Mouse (Mus musculus) urinary bladder, adult 18-20 months (tissue): ENCODE measurements around the gene Myog.

ENCODE experiments used
- DNase-seq, 2 experiments: peaks; one replicate each; pipeline ENCODE4 v3.0.0; 2022; ENCODE audit warnings: low spot score in 2 of 2, mixed read lengths in 2 of 2

The Myog gene

GRCm38 (mm10) chr1:134283108-134283507, 6.7 kb upstream of the Myog start:
- DNase-seq = no peak

GRCm38 (mm10) chr1:134285458-134286120, 4.2 kb upstream of the Myog start:
- no peak for DNase-seq

- no peak for DNase-seq
Measured at GRCm38 (mm10) chr1:134288239-134288638, 1.6 kb upstream of the Myog start.

GRCm38 (mm10) chr1:134290300-134290699, 511 bp downstream of the Myog start:
- no peak for DNase-seq

GRCm38 (mm10) chr1:134290909-134291308, 1.1 kb downstream of the Myog start:
- no peak for DNase-seq

- no peak for DNase-seq
Measured at GRCm38 (mm10) chr1:134291555-134291954, 1.8 kb downstream of the Myog start.

GRCm38 (mm10) chr1:134292073-134292472, 2.3 kb downstream of the Myog start:
- no peak for DNase-seq

- DNase-seq = no peak
Measured at GRCm38 (mm10) chr1:134292601-134293000, 2.8 kb downstream of the Myog start.

GRCm38 (mm10) chr1:134293276-134293675, 3.5 kb downstream of the Myog start:
- no peak for DNase-seq

- peak in 1 of 2 experiments; percentile 19 for DNase-seq
Measured at GRCm38 (mm10) chr1:134293738-134294604, 4.2 kb downstream of the Myog start.

GRCm38 (mm10) chr1:134297265-134297664, 7.5 kb downstream of the Myog start:
- no peak for DNase-seq

GRCm38 (mm10) chr1:134298636-134299411, 9.0 kb downstream of the Myog start:
- DNase-seq = peak in 1 of 2 experiments; percentile 38

GRCm38 (mm10) chr1:134302568-134303238, 12.9 kb downstream of the Myog start:
- no peak for DNase-seq

- no peak for DNase-seq
Measured at GRCm38 (mm10) chr1:134304940-134305339, 15.2 kb downstream of the Myog start.

- DNase-seq = no peak
Measured at GRCm38 (mm10) chr1:134307409-134307808, 17.6 kb downstream of the Myog start.

GRCm38 (mm10) chr1:134310291-134310690, 20.5 kb downstream of the Myog start:
- DNase-seq = no peak

GRCm38 (mm10) chr1:134310729-134311128, 20.9 kb downstream of the Myog start:
- no peak for DNase-seq

GRCm38 (mm10) chr1:134311760-134312159, 22.0 kb downstream of the Myog start:
- DNase-seq = no peak

- no peak for DNase-seq
Measured at GRCm38 (mm10) chr1:134315181-134315580, 25.4 kb downstream of the Myog start.

GRCm38 (mm10) chr1:134316361-134316760, 26.6 kb downstream of the Myog start:
- no peak for DNase-seq

GRCm38 (mm10) chr1:134318261-134318660, 28.5 kb downstream of the Myog start:
- no peak for DNase-seq
